Mouse (Mus musculus) ES-Bruce4 (cell line): ENCODE data around the gene Rsph9.

Source experiments
- EP300 ChIP-seq: IDR thresholded peaks from 2 replicates; pipeline ENCODE4 v1.6.1; 2011; ENCODE audit warnings: low read depth, low read length; ENCODE audit not compliant: insufficient read depth
- POLR2A ChIP-seq: IDR thresholded peaks from one replicate; pipeline ENCODE4 v1.8.1; 2011; ENCODE audit warnings: low read length; ENCODE audit not compliant: insufficient read depth

DNA sequence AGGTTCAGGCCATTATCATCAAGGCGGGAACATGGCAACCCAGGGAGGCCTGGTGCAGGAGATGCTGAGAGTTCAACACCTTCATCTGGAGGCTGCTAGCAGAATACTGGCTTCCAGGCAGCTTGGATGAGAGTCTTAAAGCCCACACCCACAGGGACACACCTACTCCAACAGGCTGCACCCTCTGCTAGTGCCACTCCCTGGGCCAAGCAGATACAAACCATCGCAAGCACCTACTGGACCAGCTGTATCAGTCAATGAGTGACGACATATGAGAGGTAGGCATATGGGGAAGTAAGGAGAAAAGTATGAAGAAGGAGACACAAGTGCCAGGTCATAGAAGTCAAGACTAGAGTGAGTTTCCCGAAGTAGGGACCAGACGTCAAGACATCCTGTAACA is 12.7 kb upstream of the Rsph9 start:
- TF ChIP-seq POLR2A: no peak
- no peak for TF ChIP-seq EP300
